Mouse (Mus musculus): ENCODE data around the gene Ccdc61.
"Not testable (repeated sequence)": the region's sequence is repeated elsewhere in the genome, so short reads cannot be mapped to it uniquely, and the experiment has no call there.

Ccdc61 gene

DNA sequence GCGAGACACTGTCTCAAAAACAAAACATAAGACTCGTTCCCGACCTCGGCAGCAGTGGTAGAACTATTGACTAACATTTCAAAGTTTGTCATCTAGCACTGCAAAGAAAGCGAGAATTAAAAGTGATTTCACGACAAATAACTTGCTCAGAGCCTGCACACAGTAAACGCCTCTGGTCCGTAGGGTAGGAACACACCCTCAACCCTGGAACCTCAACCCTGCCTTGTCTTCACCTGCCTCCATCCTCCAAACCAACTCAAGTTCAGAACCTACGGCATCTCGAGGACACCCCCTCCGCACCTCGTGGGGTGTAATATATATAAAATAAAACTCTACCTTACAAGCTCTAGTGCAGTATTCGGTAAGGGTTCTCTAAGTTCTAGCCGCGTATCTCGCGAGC, 418 bp downstream of the Ccdc61 start:
- no peak for DNase-seq

DNA sequence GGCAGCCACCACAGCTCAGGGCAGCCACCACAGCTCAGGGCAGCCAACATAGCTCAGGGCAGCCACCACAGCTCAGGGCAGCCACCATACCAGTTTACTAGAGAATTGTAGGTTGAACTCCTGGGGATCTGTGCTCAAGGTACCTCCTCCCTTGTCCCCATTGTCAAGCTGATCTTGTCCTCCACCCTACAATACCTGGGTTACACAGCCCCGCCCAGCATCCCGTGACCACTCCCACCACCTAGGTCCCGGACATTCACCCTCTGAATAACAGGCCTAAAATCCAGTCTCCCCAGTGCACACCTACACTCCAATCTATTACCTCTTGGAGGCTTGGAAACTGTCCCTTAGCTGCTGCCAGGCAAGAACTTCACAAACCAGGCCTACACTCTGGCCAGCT, 5.2 kb downstream of the Ccdc61 start:
- DNase-seq, result no peak

DNA sequence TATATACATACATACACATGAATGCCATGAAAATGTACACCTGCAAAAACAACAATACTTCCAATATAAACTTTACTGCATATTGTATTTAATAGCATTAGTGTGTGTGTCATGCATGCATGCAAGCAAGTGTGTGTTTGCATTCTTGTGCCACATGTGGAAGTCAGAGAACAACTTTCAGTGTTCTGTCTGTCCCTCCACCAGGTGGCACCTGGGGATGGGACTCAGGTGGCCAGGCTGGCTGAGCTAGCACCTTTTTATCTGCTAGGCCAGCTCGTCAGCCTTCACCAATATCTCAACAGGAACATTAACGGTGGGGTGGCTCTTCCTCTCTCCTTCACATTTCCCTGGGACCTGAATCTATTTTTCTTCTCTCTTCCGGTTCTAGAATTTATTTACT, 7.7 kb downstream of the Ccdc61 start:
- DNase-seq, result no peak

DNA sequence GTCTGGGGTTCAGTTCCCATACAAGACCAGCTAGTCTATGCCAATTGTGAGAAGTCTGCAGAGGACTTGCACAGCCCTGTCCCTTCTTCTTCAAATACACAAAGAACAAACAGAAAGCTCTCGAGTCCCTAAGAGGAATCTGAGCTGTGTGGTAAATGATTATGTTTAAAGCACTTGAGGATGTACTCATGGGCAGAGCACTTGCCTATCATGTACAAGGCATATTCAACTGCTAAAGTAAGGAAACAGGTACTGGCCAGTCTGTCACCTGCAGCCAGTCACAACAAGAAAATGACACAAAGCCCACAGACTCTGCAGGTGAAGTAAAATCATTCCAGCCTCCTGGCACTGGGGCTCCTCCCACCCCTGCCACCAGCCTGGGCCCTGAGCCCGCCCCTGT, 9.7 kb downstream of the Ccdc61 start:
- DNase-seq, result no peak

DNA sequence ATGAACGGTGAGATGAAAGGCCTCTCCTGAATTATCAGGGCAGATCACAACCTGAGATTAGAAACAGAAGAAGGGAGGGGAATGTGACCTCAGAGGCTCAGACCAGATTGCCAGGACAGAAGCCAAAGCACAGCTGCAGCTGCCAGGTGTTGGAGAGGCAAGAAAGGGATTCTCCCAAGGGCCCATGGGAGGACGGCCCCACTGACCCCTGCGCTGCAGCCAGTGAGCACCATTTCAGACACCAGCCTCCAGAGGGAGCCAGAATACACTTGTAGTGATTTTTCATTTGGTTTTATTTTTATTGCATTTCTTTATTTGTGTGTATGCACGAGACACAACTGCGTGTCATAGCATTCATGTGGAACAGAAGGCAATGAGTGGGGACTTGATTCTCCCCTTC, 13.7 kb downstream of the Ccdc61 start:
- peak; percentile 67 for DNase-seq

DNA sequence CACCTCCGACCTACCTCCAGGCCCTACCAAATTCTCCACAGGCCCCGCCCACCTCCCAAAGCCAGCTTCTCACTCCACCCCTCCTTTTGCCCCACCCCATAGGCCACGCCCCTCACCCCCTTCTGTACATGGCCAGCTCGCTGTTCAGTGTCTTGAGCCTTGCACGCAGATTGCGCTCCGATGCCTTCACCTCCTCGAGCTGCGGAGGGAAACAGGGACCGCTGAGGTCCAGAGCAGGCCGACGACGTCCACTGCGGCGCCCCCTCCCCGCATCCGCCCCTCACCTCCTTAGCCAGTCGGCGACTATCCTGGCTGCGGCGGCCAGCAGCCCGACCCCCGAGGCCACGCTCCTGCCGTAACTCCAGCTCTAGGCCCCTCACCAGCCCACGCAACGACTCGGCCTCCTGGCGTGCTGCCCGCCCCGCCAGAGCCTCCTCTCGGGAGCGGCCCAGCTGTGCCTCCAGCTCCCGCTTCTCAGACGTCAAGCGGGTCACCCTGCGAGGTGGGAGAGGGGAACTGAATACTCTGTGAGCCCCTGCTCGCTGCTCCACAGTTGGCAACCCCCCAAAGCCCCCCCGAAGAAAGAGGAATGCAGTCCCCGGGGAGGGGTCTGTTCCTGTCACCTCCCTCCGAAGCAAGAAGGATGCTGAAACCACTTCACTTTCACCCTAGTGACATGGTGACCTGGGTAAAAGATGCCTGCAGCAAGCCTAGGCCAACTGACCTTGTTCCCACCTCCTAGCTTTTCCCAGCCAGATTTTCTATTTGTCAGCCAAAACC, 16.4 kb downstream of the Ccdc61 start:
- peak; percentile 77 for DNase-seq

DNA sequence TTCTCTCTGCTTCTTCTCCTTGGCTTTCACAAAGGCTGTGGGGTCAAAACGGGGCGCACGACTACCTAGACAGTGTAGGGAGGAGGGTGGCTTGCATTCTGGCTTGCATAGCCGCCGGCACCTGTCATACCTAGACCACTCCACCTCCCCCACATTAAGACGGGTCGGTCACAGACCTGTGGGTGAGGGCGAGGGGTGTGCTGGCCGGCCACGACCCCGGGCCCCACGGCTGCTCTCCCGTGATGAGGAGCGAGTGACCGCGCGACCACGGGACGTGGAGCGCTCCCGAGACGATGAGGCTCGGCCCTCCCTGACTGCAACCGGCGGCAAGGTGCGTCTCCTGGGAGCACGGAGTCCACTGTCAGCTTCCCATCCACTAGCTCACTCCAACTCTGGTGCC, 17.2 kb downstream of the Ccdc61 start:
- DNase-seq, result no peak

DNA sequence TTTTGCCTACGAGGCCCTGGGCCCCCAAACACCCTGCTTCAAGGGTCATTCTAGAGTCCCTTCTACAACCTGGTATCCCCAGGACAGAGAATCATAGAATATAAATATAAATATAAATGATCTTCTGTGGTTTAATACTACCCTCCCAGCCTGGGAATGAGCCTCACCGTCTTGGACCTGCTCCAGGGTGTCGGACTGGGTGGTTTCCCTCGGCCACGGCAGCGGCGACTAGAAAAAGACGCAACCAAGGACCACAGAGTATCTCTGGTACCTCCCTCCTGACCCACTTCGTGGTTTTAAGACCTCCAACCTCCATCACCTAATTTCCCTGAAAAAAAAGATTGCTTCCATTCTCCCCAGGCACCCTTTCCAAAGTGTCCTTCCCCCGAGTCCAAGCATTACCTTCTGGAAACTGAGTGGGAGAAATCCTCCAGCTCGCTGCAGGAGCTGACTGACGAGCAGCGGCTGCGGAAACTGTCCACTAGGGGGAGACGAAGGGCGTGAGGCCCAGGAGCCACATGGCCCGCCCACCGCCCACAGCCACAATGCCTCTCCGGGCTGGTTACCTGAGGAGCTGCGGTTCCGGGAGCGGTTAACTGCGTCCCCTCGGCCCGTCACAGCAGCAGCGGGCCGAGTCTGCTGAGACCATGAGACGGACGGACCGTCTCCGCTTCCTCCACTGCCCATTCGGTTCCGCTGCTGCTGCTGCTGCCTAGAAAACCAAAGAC, 18.2 kb downstream of the Ccdc61 start:
- peak; percentile 93 for DNase-seq

DNA sequence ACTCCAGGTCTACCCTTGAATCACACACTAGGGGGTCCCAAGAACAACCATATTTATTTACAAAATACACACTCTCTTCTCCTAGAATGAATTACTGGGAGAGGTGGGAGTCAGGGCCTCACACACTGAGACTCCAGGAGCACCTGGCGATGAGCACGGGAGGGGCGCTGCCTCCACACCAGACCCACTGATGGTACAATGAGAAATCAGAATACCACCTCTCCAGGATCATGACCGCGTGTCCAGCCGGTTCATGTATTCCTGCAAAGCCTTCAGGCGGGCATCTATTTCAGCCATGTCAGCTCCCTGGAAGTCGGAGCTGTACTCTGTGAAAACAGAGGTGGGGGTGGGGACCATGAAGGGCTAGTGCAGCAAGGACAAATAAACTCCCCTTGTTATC, 19.4 kb downstream of the Ccdc61 start:
- no peak for DNase-seq

DNA sequence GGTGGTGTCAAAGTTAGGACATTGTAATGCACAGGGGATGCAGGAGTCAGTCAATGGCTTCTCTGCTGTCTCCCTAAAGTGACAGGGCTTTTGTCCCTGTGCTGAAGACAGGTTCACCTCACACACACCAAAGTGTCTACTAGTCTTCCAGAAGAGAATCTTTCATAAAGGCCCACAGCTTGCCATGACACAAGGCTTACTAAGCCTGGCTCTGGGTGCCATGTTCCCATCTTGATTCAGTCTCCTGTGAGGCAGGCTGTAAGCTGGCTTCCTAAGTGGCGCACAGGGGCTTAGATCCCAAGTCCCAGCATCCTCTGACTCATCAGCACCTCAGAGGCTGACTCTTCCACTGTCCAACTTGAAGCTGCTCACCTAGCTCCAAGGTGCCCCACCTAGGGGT, 23.3 kb downstream of the Ccdc61 start:
- no peak for DNase-seq

DNA sequence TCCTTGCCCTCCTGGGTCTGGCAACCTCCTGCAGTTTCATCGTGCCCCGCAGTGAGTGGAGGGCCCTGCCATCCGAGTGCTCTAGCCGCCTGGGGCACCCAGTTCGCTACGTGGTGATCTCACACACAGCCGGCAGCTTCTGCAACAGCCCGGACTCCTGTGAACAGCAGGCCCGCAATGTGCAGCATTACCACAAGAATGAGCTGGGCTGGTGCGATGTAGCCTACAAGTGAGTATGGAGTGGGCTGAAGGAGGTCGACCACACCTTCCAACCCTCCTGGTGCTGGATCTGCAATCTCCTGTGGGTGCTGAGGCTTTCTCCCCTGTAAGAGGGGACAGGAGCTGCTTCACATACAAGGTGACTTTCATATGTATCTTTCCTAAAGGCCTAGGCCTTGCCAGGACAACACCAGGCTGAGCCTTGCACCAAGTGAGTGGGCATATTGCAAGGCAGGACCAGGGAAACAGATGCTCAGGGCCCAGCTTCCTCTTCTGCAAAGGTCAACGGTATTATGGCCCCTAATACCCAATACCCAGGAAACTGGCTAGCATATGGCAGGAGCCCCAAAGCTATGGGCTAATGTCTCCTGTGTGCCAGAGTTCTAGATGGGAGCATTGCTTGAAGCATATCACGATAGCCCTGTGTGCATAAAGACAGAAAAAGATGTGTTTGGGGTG, 25.3 kb downstream of the Ccdc61 start:
- DNase-seq, result no peak

DNA sequence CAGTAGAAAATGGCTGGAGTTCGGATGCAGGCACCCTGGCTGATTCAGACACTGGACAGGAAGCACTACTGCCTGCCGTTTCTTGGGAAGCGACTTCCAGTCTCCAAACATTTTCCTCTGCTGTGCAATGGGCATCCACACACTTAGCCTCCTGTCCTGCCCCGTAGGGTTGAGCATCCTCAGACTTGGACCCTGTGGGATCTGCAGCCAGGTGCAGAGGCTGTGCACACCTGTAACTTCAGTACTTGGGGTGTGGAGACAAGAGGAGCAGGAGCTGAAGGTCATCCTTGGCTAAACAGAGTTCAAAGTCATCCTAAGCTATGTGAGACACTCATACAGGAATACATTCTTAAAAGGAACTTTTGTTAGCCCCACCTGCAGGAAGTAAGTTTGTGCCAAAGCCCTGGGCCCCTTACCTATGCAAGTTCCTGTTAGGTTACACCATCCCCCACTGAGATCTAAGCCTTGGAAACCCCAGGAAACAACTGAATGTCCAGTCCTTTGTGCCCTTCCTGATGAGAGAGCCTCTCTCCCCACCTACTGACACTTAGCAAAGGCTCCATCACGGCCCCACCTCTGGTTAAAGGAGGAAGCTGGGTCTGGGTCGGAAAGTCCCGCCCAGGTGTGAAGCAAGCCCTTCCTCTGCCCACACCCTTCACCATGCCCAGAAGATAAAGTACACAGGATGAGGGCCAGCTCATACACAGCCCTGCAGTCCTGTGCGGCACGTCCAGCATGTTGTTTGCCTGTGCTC, 26.0 kb downstream of the Ccdc61 start:
- DNase-seq, result no peak

DNA sequence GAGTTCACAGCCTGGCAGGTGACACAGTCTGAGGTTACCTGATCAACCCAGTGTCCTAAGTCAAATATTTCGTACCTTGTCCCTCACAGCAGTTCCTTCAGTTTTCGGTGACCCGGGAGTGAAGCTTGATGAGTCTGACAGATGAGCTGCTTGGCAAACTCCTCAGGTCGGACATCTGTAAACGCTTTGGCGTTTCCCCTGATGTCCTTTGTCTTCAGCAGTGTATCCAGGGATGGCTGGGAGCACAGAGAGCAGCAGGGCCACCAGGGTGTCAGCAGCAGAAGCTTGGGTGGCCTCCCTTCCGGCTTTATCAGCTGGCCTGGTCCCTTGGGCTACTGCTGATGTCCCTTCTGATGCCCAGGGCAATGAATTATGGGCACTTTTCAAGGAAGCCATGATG, 31.5 kb downstream of the Ccdc61 start:
- no peak for DNase-seq

DNA sequence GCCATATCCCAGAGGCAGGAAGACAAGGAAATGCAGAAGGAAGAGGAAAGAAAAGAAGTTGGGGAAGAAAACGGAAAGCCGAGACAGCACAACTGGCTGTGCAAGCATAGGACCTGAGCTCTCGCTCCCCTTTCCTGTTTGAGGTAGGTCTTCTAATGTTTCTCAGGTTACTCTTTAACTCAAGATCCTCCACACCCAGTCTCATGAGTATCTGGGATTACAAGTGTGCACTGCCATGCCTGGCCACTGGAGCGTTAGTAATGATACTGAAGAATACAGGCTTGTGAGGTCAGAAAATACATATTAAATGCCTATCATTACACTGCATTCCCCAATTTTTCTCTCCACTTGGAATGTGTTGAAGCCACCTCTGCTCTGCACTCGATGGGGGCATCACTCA, 34.8 kb downstream of the Ccdc61 start:
- DNase-seq, result no peak

DNA sequence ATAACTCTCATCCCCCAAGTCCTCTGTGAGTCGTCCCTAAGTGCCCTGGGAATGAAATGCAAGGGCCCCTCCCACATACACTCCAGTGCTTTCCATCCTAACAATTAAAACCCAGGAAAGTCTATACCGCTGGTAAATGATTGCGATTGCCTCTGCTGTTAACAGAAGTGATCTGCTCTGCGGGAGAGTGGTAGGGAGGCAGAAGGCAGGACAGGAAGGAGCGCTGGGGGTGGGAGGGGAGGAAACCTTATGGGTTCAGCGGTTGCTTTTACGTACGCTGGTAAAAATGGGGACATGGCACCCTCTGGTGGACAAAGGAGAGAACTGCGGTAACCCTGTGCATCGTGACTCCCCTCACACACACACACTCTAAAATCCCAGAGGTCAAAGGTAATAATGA, 37.0 kb downstream of the Ccdc61 start:
- DNase-seq, result peak; percentile 89

DNA sequence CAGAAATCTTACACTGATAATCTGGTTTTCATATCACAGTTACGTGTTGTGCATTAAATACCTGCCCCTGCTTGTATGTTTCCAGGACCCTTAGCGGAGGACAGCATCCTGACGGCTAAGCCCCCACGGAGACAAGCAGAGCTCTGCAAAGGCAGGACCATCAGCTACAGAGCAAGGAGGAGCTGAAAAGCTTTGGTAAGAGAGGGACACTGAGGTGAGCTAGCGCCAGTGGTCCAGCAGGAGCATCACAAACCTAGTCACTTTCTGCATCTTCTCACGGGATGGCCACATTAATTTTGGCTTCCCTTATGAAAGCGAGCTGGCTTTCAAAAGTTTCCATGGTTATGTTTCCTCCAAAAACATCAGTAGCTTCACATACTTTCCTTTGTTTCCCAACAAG, 37.4 kb downstream of the Ccdc61 start:
- DNase-seq, result peak; percentile 21

DNA sequence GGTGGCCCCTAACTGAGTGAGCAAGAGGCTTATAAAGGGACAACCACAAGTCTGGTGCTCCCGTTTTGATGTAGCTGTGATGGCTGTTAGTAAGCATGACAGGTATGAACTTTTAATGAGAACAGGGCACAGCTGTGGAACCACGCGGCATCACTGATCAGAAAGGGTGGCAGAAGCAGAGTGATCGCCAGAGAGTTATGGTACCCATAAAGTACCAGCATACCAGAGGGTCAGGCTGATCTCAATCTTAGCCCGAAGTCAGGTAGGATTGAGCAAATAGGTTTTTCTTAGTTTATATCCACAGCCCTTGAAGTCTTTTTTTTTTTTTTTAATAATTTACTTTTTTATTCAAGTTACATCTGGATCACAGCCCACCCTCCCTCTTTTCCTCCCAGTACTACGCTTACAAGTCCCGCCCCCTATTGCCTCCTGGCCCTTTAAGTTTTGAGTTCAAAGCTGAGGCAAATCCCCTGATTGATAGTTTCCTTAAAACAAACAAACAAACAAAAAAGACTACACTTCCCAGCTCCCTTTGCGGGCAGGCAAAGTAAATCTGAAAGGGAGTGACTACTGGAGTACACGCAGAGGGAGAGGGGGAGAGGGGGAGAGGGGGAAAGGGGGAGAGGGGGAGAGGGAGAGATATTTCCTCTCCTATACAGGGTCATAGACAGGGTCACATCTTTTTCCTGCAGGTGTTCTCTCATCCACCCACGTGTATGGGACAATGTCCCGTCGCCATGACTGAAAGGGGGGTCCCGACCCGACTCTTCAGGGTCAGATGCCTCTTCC, 38.0 kb downstream of the Ccdc61 start:
- peak; percentile 7 for DNase-seq

DNA sequence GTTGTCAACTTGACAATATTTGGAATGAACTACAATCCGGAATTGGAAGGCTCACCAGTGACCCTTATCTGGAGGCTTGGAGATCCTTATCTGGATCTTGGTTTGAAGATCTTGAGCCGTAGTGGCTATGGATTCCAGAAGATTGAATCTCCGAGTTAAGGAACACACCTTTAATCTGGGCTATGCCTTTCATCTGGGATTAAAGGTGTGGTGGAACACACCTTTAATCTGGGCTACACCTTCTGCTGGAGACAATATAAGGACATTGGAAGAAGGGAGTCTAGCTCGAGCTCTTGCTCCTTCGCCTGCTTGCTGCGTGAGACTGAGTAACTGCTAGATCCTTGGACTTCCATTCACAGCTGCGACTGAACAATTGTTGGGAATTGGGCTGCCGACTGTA, 39.2 kb downstream of the Ccdc61 start, which contains the start of gene Pglyrp1:
Gene Pglyrp1, plus strand, starts transcription at position 301 of the 400 bp plus-strand sequence.
- not testable (repeated sequence) for DNase-seq

DNA sequence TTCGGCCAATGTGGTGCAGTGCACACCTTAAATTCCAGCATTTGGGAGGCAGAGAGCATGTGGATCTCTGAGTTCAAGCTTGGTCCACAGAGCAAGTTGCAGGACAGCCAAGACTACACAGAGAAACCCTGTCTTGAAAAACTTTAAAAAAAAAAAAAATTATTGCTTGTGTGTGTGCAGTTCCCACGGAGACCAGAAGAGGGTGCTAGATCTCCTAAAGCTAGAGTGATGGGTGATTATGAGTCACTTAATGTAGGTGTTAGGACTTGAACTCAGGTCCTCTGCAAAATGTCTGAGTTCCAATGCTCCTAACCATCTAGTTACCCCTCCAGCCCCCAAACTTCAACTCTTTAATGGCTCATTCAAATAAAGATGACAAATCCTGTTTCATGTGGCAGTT, 41.7 kb downstream of the Ccdc61 start:
- no peak for DNase-seq

DNA sequence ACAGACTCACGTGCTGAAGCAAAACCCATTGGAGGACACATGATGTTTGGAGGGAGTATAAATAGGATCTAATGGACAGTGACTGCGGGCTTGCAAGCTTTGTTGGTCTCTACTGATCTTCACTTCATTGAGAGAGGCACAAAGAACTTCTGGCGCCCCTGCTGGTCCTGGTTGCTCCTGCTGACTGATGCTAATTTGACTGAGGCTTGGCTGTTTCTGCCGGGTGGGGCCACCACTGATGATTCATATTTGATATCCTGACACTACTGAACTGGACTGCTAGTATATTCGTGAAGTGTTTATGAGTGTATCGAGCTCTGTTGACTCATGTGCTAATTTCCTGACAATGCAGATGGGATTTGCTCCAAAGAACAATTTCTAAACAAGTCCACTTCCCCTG, 47.4 kb downstream of the Ccdc61 start:
- DNase-seq, result no peak

DNA sequence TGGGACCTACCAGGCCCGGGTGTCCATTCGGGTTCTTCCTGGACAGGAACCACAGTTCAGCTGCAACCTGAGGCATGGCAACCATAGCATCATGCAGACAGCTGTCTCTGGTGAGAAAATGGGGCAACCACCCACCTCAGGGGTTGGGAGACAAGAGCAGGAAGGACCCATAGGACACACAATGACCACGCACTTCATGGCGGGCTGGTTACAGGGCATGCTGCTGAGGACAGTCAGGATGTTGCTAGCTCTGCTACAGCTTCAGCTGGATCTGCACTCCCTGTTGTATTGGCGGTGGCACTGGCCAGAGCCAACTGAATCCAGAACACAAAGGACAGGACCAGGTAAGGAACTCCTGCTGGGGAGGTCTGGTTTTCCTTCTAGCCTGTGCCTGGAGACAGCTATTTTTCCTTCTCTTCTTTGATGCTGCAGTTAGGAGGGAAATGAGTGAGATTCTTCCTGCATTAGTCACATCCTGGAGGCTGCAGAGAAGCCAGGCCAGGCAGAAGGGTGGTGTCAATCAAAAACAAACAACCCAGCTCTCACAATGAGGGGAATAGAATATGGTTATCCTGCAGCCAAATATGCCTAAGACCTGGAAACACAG, 51.8 kb downstream of the Ccdc61 start:
- DNase-seq, result peak; percentile 12

DNA sequence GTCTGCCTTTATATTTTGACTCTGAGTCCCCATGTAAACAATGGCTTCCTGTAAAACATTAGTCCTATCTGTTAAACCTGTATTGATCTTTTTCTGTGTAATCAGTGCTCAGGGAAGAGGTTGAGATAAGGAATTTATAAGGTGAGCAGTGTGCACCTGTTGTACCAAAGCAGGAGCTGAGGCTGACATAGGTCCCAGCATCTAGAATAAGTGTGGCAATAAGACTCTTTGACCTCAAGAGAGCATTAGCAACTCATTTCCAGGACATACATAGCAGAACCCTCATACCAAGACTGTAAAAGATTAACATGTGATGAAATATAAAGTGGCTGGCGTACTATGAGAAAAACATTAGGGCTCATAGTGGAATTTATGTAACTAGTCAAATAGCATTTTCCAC, 61.8 kb downstream of the Ccdc61 start:
- DNase-seq, result no peak
